Mouse (Mus musculus) liver, adult 2 months (tissue): ENCODE measurements around the gene Eif3g.

Experiments
- CTCF ChIP-seq: fragments of 200-500 bp; IDR thresholded peaks from 2 replicates; pipeline ENCODE4 v1.5.1; 2011; ENCODE audit warnings: low read depth, low read length, control low read depth
- POLR2A ChIP-seq: fragments of 200-500 bp; IDR thresholded peaks from 2 replicates; pipeline ENCODE4 v1.6.1; 2011; ENCODE audit warnings: low read length, control low read depth; ENCODE audit not compliant: insufficient read depth; ENCODE audit errors: extremely low read depth

DNA sequence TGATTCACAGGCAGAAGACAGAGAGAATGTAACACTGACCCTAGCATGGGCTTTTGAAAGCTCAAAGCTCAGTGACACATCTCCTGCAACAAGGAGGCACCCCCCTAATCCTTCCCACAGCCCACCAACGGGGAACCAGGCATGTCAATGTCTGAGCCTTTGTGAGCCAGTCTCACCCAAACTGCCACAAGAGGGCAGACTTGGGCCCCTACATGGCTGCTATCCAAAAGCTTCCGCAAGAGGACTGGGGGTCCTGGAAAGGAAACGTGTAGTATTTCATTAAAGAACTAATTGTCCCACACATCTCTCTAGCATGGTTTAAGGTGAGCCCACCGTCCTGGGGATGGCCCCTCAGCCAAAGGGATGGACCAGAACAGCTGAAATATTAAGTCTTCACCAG, 36.6 kb downstream of the Eif3g start:
- peak; percentile 75 for TF ChIP-seq CTCF
- TF ChIP-seq POLR2A = no peak
